Mouse (Mus musculus) C2C12 (cell line): ENCODE measurements around the gene Gtf2ird1. TPM values are rescaled to one million over a fixed set of nuclear protein-coding genes. Genes with fewer than 3 reads are reported as not detected.
A peak's percentile ranks its signal among the peaks of the same experiment; 100 is the strongest.
"Not testable (repeated sequence)": the region's sequence is repeated elsewhere in the genome, so short reads cannot be mapped to it uniquely, and the experiment has no call there.

Source experiments
- H3K27me3 ChIP-seq: one replicate; pipeline ENCODE4 v1.6.1; 2011; ENCODE audit not compliant: control insufficient read depth, insufficient read depth, insufficient read length
- H3K36me3 ChIP-seq: one replicate; pipeline ENCODE4 v1.6.1; 2011; ENCODE audit not compliant: control insufficient read depth, insufficient read depth
- H3K4me3 ChIP-seq: one replicate; pipeline ENCODE4 v1.5.1; 2011; ENCODE audit warnings: mild to moderate bottlenecking, control low read depth; ENCODE audit not compliant: poor library complexity, insufficient read depth, severe bottlenecking
- H3K79me2 ChIP-seq: one replicate; pipeline ENCODE4 v1.6.1; 2011; ENCODE audit not compliant: control insufficient read depth, insufficient read depth
- H3K79me3 ChIP-seq: one replicate; pipeline ENCODE4 v1.6.1; 2011; ENCODE audit warnings: low read depth, control low read depth
- H3ac ChIP-seq: one replicate; pipeline ENCODE3; 2011; ENCODE audit warnings: low read depth; ENCODE audit not compliant: control insufficient read depth, insufficient read length
- CEBPB ChIP-seq: IDR thresholded peaks from one replicate; pipeline ENCODE4 v1.6.1; 2011; ENCODE audit warnings: low read depth, mild to moderate bottlenecking, control low read depth, moderate library complexity
- CTCF ChIP-seq: IDR thresholded peaks from one replicate; pipeline ENCODE4 v1.5.1; 2011; ENCODE audit not compliant: control insufficient read depth, insufficient read depth, insufficient read length
- FOSL1 ChIP-seq: IDR thresholded peaks from one replicate; pipeline ENCODE4 v1.8.0; 2011; ENCODE audit warnings: mild to moderate bottlenecking, low read length; ENCODE audit not compliant: poor library complexity, insufficient read depth, severe bottlenecking
- MAX ChIP-seq: IDR thresholded peaks from one replicate; pipeline ENCODE4 v1.6.1; 2011; ENCODE audit warnings: mild to moderate bottlenecking, control low read depth
- MYOD1 ChIP-seq: IDR thresholded peaks from one replicate; pipeline ENCODE4 v1.6.1; 2011; ENCODE audit warnings: low read depth; ENCODE audit not compliant: control insufficient read depth, insufficient read length
- MYOG ChIP-seq: IDR thresholded peaks from one replicate; pipeline ENCODE4 v1.6.1; 2011; ENCODE audit not compliant: control insufficient read depth, insufficient read length; ENCODE audit errors: extremely low read depth
- USF1 ChIP-seq: IDR thresholded peaks from one replicate; pipeline ENCODE4 v1.6.1; 2011; ENCODE audit warnings: low read depth, mild to moderate bottlenecking, control low read depth, moderate library complexity
- polyA plus RNA-seq: library from polyadenylated mRNA; unstranded; fragments of >200 nt; fragmentation: generic; extraction: Trizol; gene quantifications from one replicate; pipeline ENCODE4 v1.2.1, GENCODE M21; 2012; ENCODE audit warnings: missing spikeins

The Gtf2ird1 gene
- polyA plus RNA-seq, 1 experiment: 48.6 TPM

DNA sequence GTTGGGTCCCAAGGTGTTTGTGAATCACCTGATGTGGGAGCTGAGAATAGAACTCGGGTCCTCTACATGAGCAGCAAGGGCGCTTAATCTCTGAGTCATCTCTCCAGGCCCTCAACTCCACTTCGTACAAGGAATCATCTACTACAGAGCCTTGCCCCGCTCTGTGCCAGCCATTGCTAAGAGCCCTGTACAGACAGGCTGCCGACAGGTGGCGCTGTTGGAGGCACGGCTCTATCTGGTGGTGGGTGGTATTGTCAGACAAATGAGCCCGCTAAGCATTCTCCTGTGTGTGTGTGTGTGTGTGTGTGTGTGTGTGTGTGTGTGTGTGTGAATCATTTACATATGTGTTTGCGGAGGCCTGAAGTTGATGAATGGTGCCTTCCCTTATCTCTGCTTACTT is 111.1 kb downstream of the Gtf2ird1 start:
- Histone ChIP-seq H3K4me3 (no peak overlapping the region), H3K79me2 (no peaks in the 10 kb centered on the region), H3K27me3 (no peaks in the 10 kb centered on the region), H3ac (no peak overlapping the region), H3K79me3 (no peaks in the 10 kb centered on the region), H3K36me3 (no peaks in the 10 kb centered on the region)
- TF ChIP-seq FOSL1 (no peak), MYOG (no peak), MYOD1 (no peak), MAX (no peak), USF1 (no peak), CTCF (peak; percentile 27)

DNA sequence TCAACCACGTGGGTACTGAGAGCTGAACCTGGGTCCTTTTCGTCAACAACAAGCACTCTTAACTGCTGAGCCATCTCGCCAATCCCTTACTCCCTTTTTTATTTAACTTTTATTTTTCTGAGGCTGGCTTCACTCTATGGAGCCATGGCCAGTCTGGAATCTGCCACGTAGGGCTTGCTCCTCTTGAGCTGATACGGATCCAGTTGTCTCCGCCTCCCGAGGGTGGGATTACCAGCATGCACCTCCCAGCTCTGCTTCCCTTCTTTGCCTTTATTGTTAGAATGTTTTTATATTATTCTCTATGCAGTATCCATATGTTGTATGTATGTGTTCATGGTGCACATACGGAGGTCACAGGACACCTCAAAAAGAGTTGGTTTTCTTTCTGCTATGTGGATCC is 112.4 kb downstream of the Gtf2ird1 start:
- Histone ChIP-seq H3K27me3 (no peaks in the 10 kb centered on the region), H3K79me2 (no peaks in the 10 kb centered on the region), H3K4me3 (no peak overlapping the region), H3K36me3 (no peaks in the 10 kb centered on the region), H3ac (no peak overlapping the region), H3K79me3 (no peaks in the 10 kb centered on the region)
- TF ChIP-seq CTCF: no peak
- TF ChIP-seq CEBPB: no peak

DNA sequence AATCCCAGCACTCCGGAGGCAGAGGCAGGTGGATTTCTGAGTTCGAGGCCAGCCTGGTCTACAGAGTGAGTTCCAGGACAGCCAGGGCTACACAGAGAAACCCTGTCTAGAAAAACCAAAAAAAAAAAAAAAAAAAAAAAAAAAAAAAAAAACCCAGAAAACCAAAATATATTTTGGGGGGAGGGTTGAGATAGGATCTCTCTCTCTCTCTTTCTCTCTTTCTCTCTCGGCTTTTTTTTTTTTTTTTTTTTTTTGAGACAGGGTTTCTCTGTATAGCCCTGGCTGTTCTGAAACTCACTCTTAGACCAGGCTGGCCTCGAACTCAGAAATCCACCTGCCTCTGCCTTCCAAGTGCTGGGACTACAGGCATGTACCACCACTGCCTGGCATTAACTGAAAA is 113.0 kb downstream of the Gtf2ird1 start:
- H3K36me3 ChIP-seq, H3K27me3 ChIP-seq, H3K4me3 ChIP-seq, H3K79me3 ChIP-seq, H3ac ChIP-seq, H3K79me2 ChIP-seq: not testable (repeated sequence)

DNA sequence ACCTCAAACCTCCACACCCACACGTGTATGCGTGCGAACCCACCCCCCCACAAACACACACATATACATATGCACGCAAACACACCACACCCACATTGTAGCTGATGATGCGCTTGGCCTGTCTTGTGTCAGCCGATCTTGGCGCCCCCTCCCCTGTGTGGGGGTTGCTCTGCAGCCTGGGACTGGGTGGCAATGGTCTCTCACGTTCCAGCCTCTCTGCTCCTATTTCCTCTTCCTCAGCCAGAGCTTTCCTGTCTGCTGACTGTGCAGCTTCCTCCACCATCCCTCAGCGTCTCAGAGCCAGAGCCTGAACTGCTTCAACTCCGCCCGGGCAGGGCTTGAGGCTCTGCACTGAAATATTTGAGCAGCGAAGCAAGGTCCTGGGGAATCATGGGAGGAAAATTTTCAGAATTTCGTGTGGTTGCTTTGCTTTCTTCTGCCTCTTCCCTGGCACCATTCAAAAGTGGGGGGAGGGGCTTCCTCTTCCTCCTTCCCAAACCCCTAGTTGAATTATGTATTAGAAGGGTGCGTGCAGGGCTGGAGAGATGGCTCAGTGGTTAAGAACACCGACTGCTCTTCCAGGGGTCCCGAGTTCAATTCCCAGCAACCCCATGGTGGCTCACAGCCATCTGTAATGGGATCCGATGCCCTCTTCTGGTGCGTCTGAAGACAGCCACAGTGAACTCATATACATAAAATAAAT is 113.9 kb downstream of the Gtf2ird1 start:
- no peaks in the 10 kb centered on the region for H3K79me2 ChIP-seq
- H3K36me3 ChIP-seq: no peaks in the 10 kb centered on the region
- TF ChIP-seq FOSL1 (no peak), CEBPB (no peak), MYOG (no peak), CTCF (no peak), USF1 (no peak), MYOD1 (no peak), MAX (no peak)
- H3ac ChIP-seq: no peak overlapping the region
- H3K79me3 ChIP-seq: no peaks in the 10 kb centered on the region
- no peak overlapping the region for H3K4me3 ChIP-seq
- H3K27me3 ChIP-seq: no peaks in the 10 kb centered on the region

DNA sequence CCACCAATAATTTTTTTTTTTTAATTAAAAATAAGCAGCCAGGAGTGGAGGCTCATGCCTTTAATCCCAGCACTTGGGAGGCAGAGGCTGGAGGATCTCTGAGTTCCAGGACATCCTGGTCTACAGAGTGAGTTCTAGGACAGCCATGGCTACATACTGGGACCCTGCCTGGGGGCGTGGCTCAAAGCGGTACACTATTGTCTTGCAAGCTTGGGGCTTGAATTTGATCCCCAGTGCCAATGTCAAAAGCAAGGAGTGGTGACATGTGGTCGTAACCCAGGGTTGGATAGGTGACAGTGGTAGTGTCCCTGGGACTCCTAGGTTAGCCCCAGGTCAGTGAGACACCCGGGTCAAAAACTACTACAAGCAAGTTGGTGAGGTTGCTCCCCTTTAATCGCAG is 114.8 kb downstream of the Gtf2ird1 start:
- H3K36me3 ChIP-seq: no peaks in the 10 kb centered on the region
- no peaks in the 10 kb centered on the region for H3K79me2 ChIP-seq
- no peaks in the 10 kb centered on the region for H3K79me3 ChIP-seq
- no peak for TF ChIP-seq CEBPB
- no peak for TF ChIP-seq MYOD1
- TF ChIP-seq MAX: no peak
- no peak for TF ChIP-seq MYOG
- no peak for TF ChIP-seq FOSL1
- TF ChIP-seq USF1: no peak
- TF ChIP-seq CTCF: no peak
- no peak overlapping the region for H3ac ChIP-seq
- H3K4me3 ChIP-seq: no peak overlapping the region
- no peaks in the 10 kb centered on the region for H3K27me3 ChIP-seq

DNA sequence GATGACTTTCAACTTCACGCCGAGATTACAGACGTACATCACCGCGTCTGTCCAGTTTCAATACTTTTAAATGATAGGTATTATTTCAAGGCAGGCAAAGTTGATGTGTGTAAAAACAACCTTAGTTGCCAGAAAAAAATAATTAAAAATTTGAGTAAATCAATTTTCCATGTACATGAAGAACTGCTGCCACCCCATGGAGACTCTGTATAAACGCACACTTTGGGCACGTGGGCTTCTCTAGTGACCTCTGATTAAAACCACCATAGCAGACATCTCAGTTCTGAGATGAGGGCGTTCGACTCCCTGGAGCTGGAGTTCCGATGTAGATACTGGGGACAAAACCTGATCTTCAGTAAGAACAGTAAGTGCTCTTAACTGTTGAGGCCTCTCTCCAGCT is 115.2 kb downstream of the Gtf2ird1 start:
- H3ac ChIP-seq: no peak overlapping the region
- no peaks in the 10 kb centered on the region for H3K79me2 ChIP-seq
- no peaks in the 10 kb centered on the region for H3K27me3 ChIP-seq
- H3K79me3 ChIP-seq: no peaks in the 10 kb centered on the region
- no peak overlapping the region for H3K4me3 ChIP-seq
- peak; percentile 33 for TF ChIP-seq MAX
- peak; percentile 76 for TF ChIP-seq USF1
- TF ChIP-seq FOSL1: no peak
- H3K36me3 ChIP-seq: no peaks in the 10 kb centered on the region
